Mouse (Mus musculus) 416B (cell line): Measurements from ENCODE around the gene Akap13.
A peak's percentile ranks its signal among the peaks of the same experiment; 100 is the strongest.
"Not testable (repeated sequence)": the region's sequence is repeated elsewhere in the genome, so short reads cannot be mapped to it uniquely, and the experiment has no call there.

Experiments
- DNase-seq: peaks from one replicate; pipeline ENCODE4 v3.0.0; 2011; ENCODE audit warnings: low read depth

The Akap13 gene

GRCm38 (mm10) chr7:75596058-75596748 is 140.9 kb downstream of the Akap13 start:
- DNase-seq = peak; percentile 98

- DNase-seq = no peak
These were observed 142.5 kb downstream of the Akap13 start for GRCm38 (mm10) chr7:75597840-75598239.

GRCm38 (mm10) chr7:75600360-75601075 is 145.2 kb downstream of the Akap13 start:
- no peak for DNase-seq

DNA sequence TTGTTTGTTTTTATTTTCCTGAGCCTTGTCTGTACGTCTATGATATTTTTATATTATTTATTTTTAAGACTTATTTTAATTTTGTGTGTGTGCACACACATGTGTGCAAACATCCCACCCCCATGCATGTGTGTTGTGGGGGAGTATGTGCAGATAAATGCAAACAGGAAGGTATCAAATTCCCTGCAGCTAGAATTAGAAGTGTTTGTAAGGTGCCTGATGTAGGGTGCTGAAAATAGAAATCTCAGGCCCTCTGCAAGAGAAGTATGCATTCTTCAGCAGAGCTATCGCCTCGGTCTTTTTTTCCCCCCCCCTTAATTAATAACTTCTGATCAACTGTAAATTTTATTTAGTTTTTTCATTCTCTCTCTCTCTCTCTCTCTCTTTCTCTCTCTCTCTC is 151.9 kb downstream of the Akap13 start:
- DNase-seq = no peak

GRCm38 (mm10) chr7:75608716-75609115 is 153.4 kb downstream of the Akap13 start:
- no peak for DNase-seq

DNA sequence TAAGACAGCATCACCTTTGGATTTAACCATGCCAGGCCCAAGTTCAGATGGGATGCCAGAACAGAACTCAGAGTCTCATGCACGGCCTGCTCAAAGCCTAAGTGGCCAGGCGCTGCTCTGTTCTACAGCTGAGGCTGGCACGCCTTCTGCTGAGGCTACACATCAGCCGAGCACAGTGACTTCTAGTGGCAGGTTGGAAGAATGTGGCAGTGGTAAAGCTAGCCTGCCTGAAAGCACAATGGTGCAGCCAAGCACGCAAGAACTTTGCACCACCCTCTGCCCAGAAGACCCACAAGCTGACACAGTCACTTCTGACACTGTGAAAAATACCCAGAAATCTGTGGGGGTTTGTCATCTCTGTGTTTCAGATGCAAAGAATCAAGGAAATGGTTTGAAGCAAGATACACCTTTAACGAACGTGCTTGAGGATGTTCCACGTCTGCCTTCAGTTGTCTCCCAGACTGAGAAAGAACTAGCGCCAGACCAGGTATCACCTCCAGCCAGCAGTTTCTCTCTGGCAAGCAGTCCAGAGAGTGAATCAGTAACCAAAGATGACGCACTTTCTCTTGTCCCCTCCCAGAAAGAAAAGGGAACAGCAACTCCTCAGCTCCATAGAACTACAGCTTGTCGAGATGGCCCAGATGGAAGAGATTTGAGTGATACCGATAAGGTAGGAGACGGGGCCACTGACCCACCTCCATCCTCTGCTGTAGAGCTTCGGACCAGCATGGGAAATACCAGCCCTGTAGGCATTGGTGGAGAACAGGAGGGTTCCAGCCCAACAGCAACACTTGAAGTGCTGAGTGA is 154.3 kb downstream of the Akap13 start:
- peak; percentile 42 for DNase-seq

DNA sequence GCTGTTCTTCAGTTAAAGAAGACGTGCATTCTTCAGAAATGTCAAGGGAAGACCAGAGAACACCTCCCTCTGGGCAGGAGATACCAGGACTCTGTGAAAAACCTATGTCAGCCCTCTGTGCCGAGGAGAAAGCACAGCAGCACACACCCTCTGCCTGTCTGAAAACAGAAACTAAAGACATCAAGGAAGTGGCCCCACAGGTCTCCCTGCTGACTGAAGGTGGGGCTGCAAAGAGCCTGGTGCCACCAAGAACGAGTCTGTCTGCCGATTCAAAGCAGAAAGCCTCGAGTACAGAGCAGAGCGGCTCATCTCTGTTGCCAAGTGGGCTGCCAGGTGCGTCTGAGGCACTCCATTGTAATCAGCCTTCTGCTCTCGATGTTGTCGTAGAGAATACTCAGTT is 155.1 kb downstream of the Akap13 start:
- no peak for DNase-seq

GRCm38 (mm10) chr7:75611261-75611950 is 156.1 kb downstream of the Akap13 start:
- no peak for DNase-seq

- peak; percentile 98 for DNase-seq
These were observed 156.8 kb downstream of the Akap13 start for GRCm38 (mm10) chr7:75612000-75612682.

- no peak for DNase-seq
These were observed 157.3 kb downstream of the Akap13 start for GRCm38 (mm10) chr7:75612683-75613053.

DNA sequence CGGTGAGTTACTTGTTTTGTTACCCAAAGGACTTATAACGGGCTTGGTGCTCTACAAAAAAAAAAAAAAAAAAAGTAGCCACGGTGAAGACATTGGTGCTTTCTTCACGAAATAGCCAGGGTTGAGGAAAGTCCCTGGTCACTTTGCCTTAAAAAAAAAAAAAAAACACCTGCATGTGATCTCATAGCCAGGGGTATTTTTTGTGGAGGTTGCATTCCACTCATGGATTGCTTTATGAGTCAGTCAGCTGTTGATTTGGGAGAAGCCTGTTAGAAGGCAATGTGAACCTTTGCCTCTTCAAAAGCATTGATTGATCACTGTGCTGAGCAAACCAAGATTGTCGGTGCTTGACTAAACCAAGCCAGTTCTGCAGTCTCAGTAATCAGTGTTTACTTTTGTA is 157.9 kb downstream of the Akap13 start:
- DNase-seq = no peak

DNA sequence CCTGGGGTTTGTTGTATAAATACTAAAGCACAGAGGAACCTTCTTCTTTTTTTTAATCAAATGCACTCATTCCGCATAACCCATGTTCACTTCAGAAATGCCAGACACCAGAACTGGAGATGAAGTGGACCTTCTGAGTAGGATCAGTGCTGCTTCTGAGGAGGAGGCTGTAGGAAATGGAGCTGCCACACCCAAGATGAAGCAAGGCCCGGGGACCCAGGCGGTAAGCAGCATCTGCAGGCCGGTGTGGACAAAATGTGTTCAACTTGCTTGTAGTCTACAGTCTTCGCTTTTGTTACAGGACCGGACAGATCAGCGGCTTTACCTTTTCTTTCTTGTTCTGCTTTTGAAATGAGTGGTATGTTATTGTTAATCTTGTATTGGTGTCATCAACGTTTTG is 159.5 kb downstream of the Akap13 start:
- no peak for DNase-seq

GRCm38 (mm10) chr7:75617246-75617645 is 161.9 kb downstream of the Akap13 start:
- not testable (repeated sequence) for DNase-seq

DNA sequence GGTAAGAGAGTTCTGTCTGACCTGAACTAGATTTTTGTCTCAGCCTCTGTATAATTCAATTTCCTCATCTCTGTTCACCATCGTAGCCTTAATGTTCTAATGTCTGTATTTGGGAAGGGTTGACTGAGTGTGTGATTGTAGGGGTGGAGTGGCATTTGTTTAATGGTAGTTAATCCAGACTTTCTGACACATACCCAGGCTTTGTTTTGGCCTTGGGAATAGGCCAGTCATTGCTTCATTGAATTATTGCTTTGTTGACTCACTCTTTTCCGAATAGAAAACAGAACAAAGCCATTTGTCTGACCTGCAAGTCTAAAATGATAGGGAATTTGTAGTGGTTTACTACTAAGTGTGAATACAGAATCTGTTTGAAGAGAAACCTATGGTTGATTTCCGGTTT is 163.4 kb downstream of the Akap13 start:
- no peak for DNase-seq

DNA sequence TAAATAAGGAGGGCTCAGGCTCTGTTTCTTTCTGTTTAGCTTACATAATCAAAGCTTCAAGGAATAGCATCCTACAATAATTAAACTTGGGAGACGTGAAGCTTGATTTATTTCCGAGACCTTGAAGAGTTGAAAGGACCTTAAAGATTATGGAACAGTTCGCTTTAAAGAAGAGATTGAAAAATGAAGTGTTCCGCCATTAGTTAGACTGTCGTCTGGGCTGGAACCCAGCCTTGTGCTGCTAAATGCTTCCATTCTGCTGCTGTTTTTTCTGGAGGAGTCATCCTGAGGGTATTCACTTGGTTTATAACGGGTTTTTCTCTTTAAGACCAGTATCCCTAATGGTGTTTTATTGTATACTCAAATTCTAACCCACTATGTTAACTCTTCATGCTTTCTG is 164.5 kb downstream of the Akap13 start:
- DNase-seq = no peak

DNA sequence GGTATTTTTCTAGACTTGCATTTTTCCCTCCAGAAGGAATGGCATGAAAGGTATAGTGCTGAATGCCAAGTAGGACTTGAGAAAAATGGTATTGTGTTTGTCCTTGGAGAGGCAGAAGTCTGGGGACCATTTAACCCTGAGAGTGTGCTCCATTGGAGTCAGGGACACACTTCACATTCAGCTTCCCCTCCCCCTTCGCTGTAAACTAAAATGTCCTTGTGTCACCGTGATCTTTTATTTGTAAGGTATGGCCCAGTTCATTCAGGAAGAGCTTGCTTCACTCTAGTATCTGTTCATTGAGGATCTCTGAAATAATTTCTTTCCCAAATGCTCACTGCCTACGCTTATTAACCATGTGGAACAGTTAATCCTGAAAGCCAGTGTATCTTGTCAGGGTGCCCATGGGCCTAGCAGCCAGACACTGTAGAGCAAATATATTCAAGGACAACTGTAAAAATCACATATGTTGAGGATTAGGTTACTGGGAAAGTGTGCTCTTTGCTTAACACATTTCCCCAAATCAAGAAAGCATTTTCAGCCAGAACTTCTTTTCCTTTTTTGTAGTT is 165.1 kb downstream of the Akap13 start:
- no peak for DNase-seq

GRCm38 (mm10) chr7:75620976-75621375 is 165.6 kb downstream of the Akap13 start:
- DNase-seq = no peak

GRCm38 (mm10) chr7:75627831-75628230 is 172.5 kb downstream of the Akap13 start:
- DNase-seq = no peak

DNA sequence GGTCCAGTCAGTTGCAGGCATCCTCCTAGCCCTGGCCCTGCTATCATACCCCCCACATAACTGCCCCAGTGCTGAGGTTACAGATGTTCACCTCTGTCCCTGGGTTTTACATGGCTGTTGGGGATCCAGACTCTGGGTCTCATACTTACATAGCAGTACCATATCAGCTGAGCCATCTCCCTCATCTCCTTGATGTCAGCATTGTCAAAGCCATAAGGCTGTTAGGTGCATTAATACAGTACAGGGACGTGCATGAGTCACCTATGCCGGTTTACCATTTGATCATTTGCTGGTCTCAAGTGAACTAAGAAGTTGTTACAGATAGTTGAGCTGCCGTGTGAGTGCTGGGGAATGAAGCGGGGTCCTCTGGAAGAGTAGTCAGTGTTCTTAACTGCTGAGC is 174.3 kb downstream of the Akap13 start:
- DNase-seq = no peak

DNA sequence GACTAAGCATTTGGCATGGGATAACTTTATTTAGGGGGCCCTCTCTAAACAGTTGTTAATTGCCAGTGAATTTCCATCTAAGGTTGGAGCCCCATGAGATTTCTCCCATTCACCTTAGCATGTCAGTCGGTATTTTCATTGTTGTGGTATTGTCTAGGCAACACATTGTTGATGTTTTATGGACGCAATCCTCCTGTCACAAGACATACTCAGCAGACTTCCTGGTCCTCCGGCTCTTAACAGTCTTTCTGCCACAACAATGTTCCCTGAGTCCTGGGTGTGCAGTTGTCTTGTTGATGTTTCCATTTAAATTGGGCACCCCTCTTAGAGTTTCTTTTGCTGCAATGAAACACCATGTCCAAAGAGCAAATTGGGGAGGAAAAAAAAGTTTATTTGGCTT is 177.6 kb downstream of the Akap13 start:
- no peak for DNase-seq

DNA sequence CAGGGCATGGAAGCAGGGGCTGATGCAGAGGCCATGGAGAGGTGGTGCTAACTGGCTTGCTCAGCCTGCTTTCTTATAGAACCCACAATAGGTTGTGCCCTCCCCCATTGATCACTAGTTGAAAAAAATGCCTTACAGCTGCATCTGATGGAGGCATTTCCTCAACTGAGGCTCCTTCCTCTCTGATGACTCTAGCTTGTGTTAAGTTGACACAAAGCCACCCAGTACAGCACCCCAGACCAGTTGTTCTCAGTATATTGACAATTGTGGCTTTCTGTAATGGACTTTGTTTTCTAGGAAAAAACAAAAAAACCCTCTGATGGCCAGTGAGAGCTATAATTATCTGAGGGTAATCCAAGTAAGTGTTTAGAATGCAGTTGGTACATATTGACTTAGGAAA is 178.1 kb downstream of the Akap13 start:
- no peak for DNase-seq
